Mouse (Mus musculus) MEL (cell line): ENCODE data around the gene C2cd4a.

Source experiments
- CTCF ChIP-seq, 3 experiments: IDR thresholded peaks in 2 of 3; conservative IDR thresholded peaks in 1 of 3; 2 replicates each; pipeline ENCODE4 v1.5.1; 2011 to 2012; ENCODE audit warnings: low read length in 3 of 3, low read depth in 2 of 3, mild to moderate bottlenecking in 2 of 3, improper control_type of control experiment in 1 of 3, inconsistent platforms in 1 of 3, mixed read lengths in 1 of 3, moderate library complexity in 1 of 3; ENCODE audit not compliant: control insufficient read depth in 1 of 3, insufficient read depth in 1 of 3, poor library complexity in 1 of 3, severe bottlenecking in 1 of 3
- EP300 ChIP-seq, 2 experiments: IDR thresholded peaks; 2 replicates each; pipeline ENCODE4 v1.6.1; 2011; ENCODE audit warnings: improper control_type of control experiment in 2 of 2, low read length in 2 of 2, low read depth in 1 of 2, mild to moderate bottlenecking in 1 of 2
- GABPA ChIP-seq: IDR thresholded peaks from 2 replicates; pipeline ENCODE4 v1.6.1; 2012; ENCODE audit warnings: low read depth, mild to moderate bottlenecking, inconsistent platforms, low read length, improper control_type of control experiment, moderate library complexity
- GATA1 ChIP-seq: IDR thresholded peaks from 2 replicates; pipeline ENCODE4 v1.6.1; 2011; ENCODE audit warnings: low read depth, low read length, improper control_type of control experiment
- JUND ChIP-seq: IDR thresholded peaks from 2 replicates; pipeline ENCODE4 v1.6.1; 2011; ENCODE audit warnings: low read depth, mild to moderate bottlenecking, improper control_type of control experiment, low read length
- MAFK ChIP-seq: IDR thresholded peaks from 2 replicates; pipeline ENCODE4 v1.6.1; 2011; ENCODE audit warnings: low read depth, mild to moderate bottlenecking, low read length, improper control_type of control experiment, borderline replicate concordance
- NRF1 ChIP-seq: IDR thresholded peaks from 2 replicates; pipeline ENCODE4 v1.6.1; 2014; ENCODE audit warnings: low read depth, mild to moderate bottlenecking, inconsistent platforms, low read length, improper control_type of control experiment, moderate library complexity; ENCODE audit not compliant: poor library complexity, insufficient read depth, severe bottlenecking
- POLR2A ChIP-seq, 2 experiments: IDR thresholded peaks; 2 replicates each; pipeline ENCODE4 v1.6.1; 2011 to 2012; ENCODE audit warnings: low read length in 2 of 2, mild to moderate bottlenecking in 2 of 2, control low read depth in 1 of 2, improper control_type of control experiment in 1 of 2, low read depth in 1 of 2, moderate library complexity in 1 of 2; ENCODE audit not compliant: control insufficient read depth in 1 of 2, insufficient read depth in 1 of 2, poor library complexity in 1 of 2
- POLR2AphosphoS5 ChIP-seq: IDR thresholded peaks from 2 replicates; pipeline ENCODE4 v1.6.1; 2012; ENCODE audit warnings: low read depth, borderline replicate concordance, mild to moderate bottlenecking, inconsistent platforms, low read length, moderate library complexity, mixed read lengths
- SMC3 ChIP-seq: IDR thresholded peaks from 2 replicates; pipeline ENCODE4 v1.6.1; 2011; ENCODE audit warnings: low read depth, low read length, improper control_type of control experiment
- TCF12 ChIP-seq: IDR thresholded peaks from 2 replicates; pipeline ENCODE4 v1.6.1; 2014; ENCODE audit warnings: low read depth, mild to moderate bottlenecking, inconsistent platforms, low read length, improper control_type of control experiment, moderate library complexity
- ZKSCAN1 ChIP-seq: IDR thresholded peaks from 2 replicates; pipeline ENCODE4 v1.6.1; 2012; ENCODE audit warnings: low read depth, mild to moderate bottlenecking, inconsistent platforms, low read length, improper control_type of control experiment, moderate library complexity

- TF ChIP-seq POLR2A (IDR thresholded peaks at IDR 0.05; ENCODE audit: control insufficient read depth in 1 of 2, insufficient read depth in 1 of 2, low read depth in 1 of 2, low read length in 2 of 2, poor library complexity in 1 of 2) = no peak
- no peak for TF ChIP-seq SMC3
- TF ChIP-seq CTCF (IDR thresholded peaks at IDR 0.05 in 2 of 3, conservative IDR thresholded peaks at IDR 0.05 in 1 of 3; ENCODE audit: control insufficient read depth in 1 of 3, insufficient read depth in 1 of 3, low read depth in 2 of 3, low read length in 3 of 3, poor library complexity in 1 of 3, severe bottlenecking in 1 of 3) = no peak
- no peak for TF ChIP-seq TCF12
- no peak for TF ChIP-seq GATA1
- no peak for TF ChIP-seq POLR2AphosphoS5
- TF ChIP-seq NRF1 = no peak
- TF ChIP-seq GABPA = no peak
- no peak for TF ChIP-seq MAFK
- no peak for TF ChIP-seq EP300 (IDR thresholded peaks at IDR 0.05; ENCODE audit: low read depth in 1 of 2, low read length in 2 of 2)
- TF ChIP-seq JUND = no peak
- TF ChIP-seq ZKSCAN1 = no peak
These were observed 1.4 kb downstream of the C2cd4a start for GRCm38 (mm10) chr9:67830411-67831358.
